Mouse (Mus musculus) kidney, postnatal 10 days (tissue): ENCODE results near the gene Stox2.

Source experiments
- DNase-seq: peaks from one replicate; pipeline ENCODE4 v3.0.0; 2021; ENCODE audit warnings: mixed read lengths

Gene Stox2

GRCm38 (mm10) chr8:47288866-47289541, 157.2 kb downstream of the Stox2 start:
- DNase-seq = peak; percentile 83

GRCm38 (mm10) chr8:47288131-47288865, 157.9 kb downstream of the Stox2 start:
- DNase-seq = peak; percentile 73

GRCm38 (mm10) chr8:47287641-47288130, 158.5 kb downstream of the Stox2 start:
- peak; percentile 62 for DNase-seq

GRCm38 (mm10) chr8:47287201-47287621, 159.0 kb downstream of the Stox2 start:
- no peak for DNase-seq

- no peak for DNase-seq
These were observed 160.0 kb downstream of the Stox2 start for GRCm38 (mm10) chr8:47286081-47286700.

DNA sequence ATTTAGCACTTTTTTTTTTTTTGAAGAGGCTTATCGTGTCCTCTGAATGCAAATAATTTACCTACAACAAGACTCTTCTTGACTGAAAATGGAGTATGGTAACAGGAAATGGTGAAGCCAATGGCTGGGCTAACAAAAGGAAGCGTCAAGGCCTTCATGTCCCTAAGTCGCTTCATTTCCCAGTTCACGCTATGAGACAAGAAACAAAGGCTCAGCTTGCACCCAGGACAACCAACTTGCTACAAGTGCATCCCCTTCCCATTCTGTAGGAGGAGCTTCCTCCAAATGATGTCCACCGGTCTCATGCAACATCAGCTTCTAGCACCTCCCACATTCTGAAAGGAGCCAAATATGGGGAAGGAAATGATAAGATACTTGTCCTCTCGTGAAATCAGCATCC, 160.7 kb downstream of the Stox2 start:
- DNase-seq = no peak

GRCm38 (mm10) chr8:47284329-47285326, 161.5 kb downstream of the Stox2 start:
- DNase-seq = no peak

- DNase-seq = no peak
These were observed 166.3 kb downstream of the Stox2 start for GRCm38 (mm10) chr8:47279898-47280297.

- no peak for DNase-seq
These were observed 168.0 kb downstream of the Stox2 start for GRCm38 (mm10) chr8:47278211-47278610.

GRCm38 (mm10) chr8:47268931-47269330, 177.2 kb downstream of the Stox2 start:
- no peak for DNase-seq

DNA sequence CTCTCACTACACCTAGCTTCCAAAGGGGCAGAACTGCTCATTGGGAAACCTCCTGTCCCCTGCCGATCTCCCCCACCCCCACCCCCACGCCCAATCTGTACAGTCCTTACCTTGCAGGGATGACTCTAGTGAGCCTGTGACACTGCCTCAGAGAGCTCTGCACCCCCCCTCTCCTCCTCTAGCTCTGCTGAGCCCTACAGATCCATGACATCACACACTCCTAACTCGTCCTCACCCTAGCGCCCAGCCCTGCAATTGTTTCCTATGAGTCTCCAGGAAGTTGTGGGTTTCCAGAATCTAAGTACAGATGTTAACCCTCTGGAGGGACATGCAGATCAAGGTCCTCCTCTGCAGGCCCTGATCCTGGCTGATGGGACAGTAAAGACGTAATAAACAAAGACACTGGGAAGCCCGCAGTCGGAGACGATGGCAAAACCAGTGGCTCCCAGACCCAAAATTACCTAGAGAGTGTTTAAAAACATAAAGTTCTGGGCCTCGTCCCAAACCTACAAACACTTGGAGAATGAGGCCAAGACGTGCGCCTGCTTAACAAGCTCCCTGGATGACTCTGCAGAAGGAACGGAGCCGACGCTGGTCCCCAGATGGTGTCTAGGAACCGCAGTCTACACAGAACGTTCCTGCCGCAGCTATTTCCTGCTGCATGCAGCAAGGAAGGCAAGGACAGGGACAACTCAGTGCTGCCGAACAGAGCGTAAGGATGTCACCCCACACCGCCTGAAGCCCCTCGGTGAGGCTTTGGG, 177.9 kb downstream of the Stox2 start:
- DNase-seq = peak; percentile 46

- DNase-seq = no peak
These were observed 182.9 kb downstream of the Stox2 start for GRCm38 (mm10) chr8:47263070-47263843.

GRCm38 (mm10) chr8:47260751-47261474, 185.2 kb downstream of the Stox2 start:
- no peak for DNase-seq

GRCm38 (mm10) chr8:47250832-47251231, 195.3 kb downstream of the Stox2 start:
- DNase-seq = no peak

DNA sequence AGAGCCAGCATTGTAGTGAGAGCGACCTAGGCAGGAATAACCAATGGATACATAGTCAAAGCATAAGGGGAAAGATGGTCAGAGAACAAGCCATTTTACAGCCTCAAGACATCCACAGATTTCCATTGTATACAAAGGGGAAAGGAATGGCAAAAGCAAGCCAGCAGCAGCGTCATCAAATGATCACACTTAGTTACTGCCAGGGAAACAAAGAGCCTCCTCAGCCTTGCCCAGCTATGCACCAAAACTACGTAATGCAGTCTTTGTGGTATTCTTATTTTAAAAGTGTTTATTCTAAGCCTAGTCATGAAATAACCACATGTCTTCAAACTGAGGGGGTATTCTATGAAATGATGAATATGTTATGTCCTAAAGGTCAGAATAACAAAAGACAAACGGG, 201.0 kb downstream of the Stox2 start:
- no peak for DNase-seq

DNA sequence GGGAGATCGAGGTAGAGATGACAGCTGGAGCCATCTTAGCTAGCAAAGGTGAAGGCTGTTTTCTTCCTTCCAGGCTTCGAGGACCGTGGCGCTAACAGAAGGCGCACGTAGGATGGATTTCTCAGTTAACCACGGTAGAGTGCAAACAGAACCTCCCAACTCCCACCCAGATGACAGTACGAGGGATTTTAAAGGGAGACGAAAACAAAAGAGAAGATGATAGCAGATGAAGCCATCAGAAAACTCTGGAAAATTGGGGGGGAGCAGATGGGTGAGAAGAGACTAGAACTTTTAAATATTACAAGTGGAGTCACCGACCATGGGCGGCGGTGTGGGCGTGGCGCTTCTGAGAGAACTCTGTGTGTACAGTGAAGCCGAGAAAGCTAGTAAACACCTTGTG, 202.0 kb downstream of the Stox2 start:
- DNase-seq = no peak

DNA sequence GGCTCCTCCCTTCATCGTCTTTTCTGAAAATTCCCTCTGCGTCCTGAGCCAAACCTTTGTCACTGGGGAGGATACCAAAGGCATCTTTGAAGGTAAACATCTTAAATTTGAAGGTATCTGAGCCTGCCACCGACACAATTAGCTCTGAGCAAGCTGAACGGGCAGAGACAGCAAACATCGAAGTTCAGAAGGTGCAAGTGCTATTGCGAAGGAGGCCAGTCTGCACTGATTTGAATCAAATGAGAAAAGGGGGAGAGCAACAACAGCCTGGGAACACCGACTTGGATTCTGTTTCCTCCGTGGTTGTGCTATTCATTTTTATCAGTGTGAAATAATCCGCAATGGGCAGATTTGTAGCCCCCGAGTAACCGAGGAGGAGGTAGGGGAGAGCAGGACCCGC, 202.5 kb downstream of the Stox2 start:
- DNase-seq = no peak

DNA sequence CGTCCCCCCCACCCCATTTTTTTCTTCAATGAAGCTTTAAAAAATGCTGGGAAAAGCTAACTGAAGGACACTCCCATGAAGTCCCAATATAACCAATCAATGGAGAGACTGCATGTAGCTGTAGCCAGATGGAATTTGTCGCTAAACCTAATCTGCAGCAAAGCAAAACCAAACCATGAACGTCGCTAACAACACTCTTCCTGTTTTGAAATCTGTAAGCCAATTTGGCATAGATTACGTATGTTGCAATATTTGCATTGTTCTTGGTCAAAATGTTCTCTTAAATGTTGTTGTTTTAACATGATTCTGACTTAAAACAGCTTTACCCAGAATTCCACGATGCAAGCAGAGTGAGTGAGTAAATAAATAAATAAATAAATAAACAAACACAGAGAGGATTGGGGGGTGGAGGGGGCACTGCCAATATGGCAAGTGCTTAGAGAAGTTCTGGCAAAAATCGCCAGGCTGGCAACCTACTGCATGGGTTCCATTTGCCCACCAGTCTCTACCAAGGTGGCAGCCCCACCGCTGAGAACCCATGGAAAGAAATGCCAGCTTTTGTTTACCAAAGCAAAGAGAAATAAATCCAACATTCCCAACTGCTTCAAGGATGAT, 203.0 kb downstream of the Stox2 start:
- no peak for DNase-seq

DNA sequence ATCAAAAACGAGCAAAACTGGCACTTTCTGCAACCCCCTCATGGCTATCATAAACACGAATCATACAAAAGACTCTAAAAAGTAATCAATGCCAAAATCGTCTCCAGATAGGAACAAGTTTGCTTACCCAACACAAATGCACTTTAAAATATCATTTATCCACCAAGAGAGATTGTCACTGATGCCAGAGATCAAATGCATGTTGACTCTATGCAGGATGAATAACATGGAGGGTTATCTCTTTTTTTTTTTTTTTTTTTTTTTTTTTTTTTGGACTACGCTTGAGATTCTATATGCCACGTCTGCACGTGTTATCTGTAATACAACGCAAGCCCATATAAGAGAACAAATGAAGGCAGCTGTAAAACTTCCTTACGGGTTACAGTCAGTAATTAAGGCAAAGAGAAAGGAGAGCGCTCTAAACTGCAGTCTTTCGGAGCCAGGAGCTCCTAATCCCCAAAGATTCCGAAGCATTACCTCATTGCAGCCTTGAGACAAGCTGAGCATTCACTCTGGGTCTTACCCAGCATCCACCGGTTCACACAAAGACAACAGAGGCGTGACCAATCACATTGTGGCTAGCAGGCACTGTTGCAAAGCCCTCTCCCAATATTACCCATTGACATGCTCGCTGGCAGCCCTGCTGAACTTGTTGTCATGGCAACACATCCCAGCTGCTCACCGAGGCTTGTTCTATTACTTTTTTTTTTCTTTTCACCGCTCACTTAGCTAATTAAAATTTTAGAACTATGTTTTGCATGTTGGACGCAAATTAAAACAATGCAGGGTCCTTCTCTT, 203.8 kb downstream of the Stox2 start:
- DNase-seq = peak; percentile 63
